In the genomic region with DNA sequence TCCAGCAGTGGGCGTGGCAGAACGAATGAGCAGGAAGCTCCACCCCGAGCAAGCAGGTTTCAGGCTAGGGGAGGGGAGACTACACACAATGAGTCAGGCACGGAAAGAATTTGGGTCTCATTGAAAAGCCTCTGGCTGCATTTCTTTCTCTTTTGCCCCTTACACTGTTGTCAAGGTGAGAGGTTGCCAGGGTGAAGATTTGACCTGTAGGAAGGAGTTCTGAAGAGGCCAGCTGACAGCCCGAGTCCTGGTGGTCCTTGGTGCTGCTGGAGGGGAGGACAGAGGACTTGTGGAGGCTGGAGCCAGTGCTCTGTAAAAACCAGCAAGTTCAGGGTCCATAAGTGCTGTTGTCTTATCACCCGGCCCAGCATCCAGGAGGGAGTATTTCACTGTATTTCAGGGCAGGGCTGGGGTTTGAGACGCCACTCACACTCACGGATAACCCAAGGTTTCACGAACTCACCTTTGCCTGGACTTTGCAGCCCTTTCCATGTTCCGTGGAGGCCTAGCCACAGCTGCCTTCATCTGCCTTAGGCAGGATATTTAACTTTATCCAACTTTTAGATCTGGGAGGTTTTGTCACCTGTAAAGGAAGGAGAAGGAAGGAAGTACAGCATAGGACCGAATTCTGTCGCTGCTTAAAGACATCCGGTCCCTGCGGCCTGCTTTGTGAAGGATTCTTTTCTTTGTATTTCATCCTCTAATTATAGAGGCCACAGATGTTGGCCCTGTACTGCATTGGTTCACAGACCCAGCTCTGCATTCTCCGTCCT, we compare ENCODE assay signal across 10 mouse cellular contexts. TPM values are rescaled to one million over a fixed set of nuclear protein-coding genes. Genes with fewer than 3 reads are reported as not detected.
DNase-seq lines count a peak whose midpoint lies in the region; ATAC-seq lines count a peak whose summit lies in the region.
"Had no signal": no experiment of that assay in that cellular context is flagged by ENCODE, and none has a peak within 500 bp of the region (broad histone marks: within the 10 kb centered on the region; RNA-seq: fewer than 3 reads in every experiment).

No protein-coding gene starts in this region.

- 0 out of 2 replicates have a peak, but pooled peaks cover 6% of the 10 kb centered on the region for H3K36me3 ChIP-seq in forebrain, embryonic 10.5 days (replicated peaks)
- no peaks in the 10 kb centered on the region for H3K36me3 ChIP-seq in forebrain, embryonic 15.5 days
- no peaks in the 10 kb centered on the region for H3K36me3 ChIP-seq in liver, embryonic 12.5 days
- H3K36me3 ChIP-seq in embryonic facial prominence, embryonic 15.5 days = 0 out of 2 replicates have a peak, but pooled peaks cover 3% of the 10 kb centered on the region
- no peaks in the 10 kb centered on the region for H3K36me3 ChIP-seq in limb, embryonic 13.5 days

- peak; percentile 60 for DNase-seq in forebrain, embryonic 10.5 days (ENCODE audit: extremely low spot score, low spot score)
- DNase-seq in liver = no peak
- no peak for DNase-seq in left cerebral cortex, postnatal 4 days

- no peak for ATAC-seq in forebrain, embryonic 15.5 days (replicated peaks)
- ATAC-seq in liver, embryonic 12.5 days = 0 out of 2 replicates have a peak, but pooled peaks have one; percentile 21
- peak; percentile 29; the same call in 1 of the 2 replicates for ATAC-seq in embryonic facial prominence, embryonic 15.5 days (ENCODE audit: insufficient number of reproducible peaks, low FRiP score, low TSS enrichment, low read depth)
- no peak for ATAC-seq in limb, embryonic 13.5 days (ENCODE audit: low FRiP score, low read depth)
- ATAC-seq in megakaryocyte progenitor cell, adult 5-6 weeks (replicated peaks; ENCODE audit: poor library complexity) = no peak
- ATAC-seq: inflammation-experienced regulatory T-cells, adult 6 months had no signal

- H3K9me3 ChIP-seq in forebrain, embryonic 10.5 days = no peaks in the 10 kb centered on the region
- H3K9me3 ChIP-seq in forebrain, embryonic 15.5 days = no peaks in the 10 kb centered on the region
- no peaks in the 10 kb centered on the region for H3K9me3 ChIP-seq in liver, embryonic 12.5 days (replicated peaks)
- no peaks in the 10 kb centered on the region for H3K9me3 ChIP-seq in embryonic facial prominence, embryonic 15.5 days (replicated peaks)
- H3K9me3 ChIP-seq in limb, embryonic 13.5 days = no peaks in the 10 kb centered on the region

- H3K4me1 ChIP-seq in forebrain, embryonic 10.5 days = peaks cover 54% of the 10 kb centered on the region
- H3K4me1 ChIP-seq in forebrain, embryonic 15.5 days = peaks cover 4% of the 10 kb centered on the region
- peaks cover 18% of the 10 kb centered on the region for H3K4me1 ChIP-seq in liver, embryonic 12.5 days
- peaks cover 44% of the 10 kb centered on the region for H3K4me1 ChIP-seq in embryonic facial prominence, embryonic 15.5 days
- peaks cover 52% of the 10 kb centered on the region for H3K4me1 ChIP-seq in limb, embryonic 13.5 days

- peak overlapping the region; percentile 22 for H3K4me3 ChIP-seq in forebrain, embryonic 10.5 days
- no peak overlapping the region for H3K4me3 ChIP-seq in forebrain, embryonic 15.5 days
- no peak overlapping the region for H3K4me3 ChIP-seq in liver, embryonic 12.5 days
- H3K4me3 ChIP-seq in embryonic facial prominence, embryonic 15.5 days (replicated peaks) = no peak overlapping the region
- no peak overlapping the region for H3K4me3 ChIP-seq in limb, embryonic 13.5 days
- H3K4me3 ChIP-seq: erythroblast, embryonic 14.5 days had no signal

- intact Hi-C loops in left cerebral cortex, postnatal 4 days (cut with DNase I) = no loop called here

- WGBS in forebrain, embryonic 10.5 days = 22% methylated on average over 15 of the region's 15 CpGs
- WGBS in forebrain, embryonic 15.5 days = 28% methylated on average over 15 of the region's 15 CpGs
- WGBS in liver, embryonic 12.5 days (ENCODE audit: insufficient replicate concordance) = 53% methylated on average over 15 of the region's 15 CpGs
- 36% methylated on average over 15 of the region's 15 CpGs for WGBS in embryonic facial prominence, embryonic 15.5 days
- WGBS in limb, embryonic 13.5 days = 52% methylated on average over 15 of the region's 15 CpGs

- H3K4me2 ChIP-seq in forebrain, embryonic 15.5 days (replicated peaks) = no peak overlapping the region
- peak overlapping the region; percentile 38 for H3K4me2 ChIP-seq in liver, embryonic 12.5 days
- H3K4me2 ChIP-seq in embryonic facial prominence, embryonic 15.5 days (replicated peaks) = no peak overlapping the region
- no peak overlapping the region for H3K4me2 ChIP-seq in limb, embryonic 13.5 days (replicated peaks)

- H3K27ac ChIP-seq in forebrain, embryonic 10.5 days = peak overlapping the region; percentile 85
- H3K27ac ChIP-seq in forebrain, embryonic 15.5 days (replicated peaks) = no peak overlapping the region
- no peak overlapping the region for H3K27ac ChIP-seq in liver, embryonic 12.5 days
- peak overlapping the region; percentile 63; the same call in 1 of the 2 replicates for H3K27ac ChIP-seq in embryonic facial prominence, embryonic 15.5 days (replicated peaks)
- peak overlapping the region; percentile 22; the same call in 1 of the 2 replicates for H3K27ac ChIP-seq in limb, embryonic 13.5 days

- H3K27me3 ChIP-seq in forebrain, embryonic 10.5 days (ENCODE audit: poor library complexity, severe bottlenecking) = no peaks in the 10 kb centered on the region
- H3K27me3 ChIP-seq in forebrain, embryonic 15.5 days = no peaks in the 10 kb centered on the region
- H3K27me3 ChIP-seq in liver, embryonic 12.5 days (replicated peaks) = no peaks in the 10 kb centered on the region
- no peaks in the 10 kb centered on the region for H3K27me3 ChIP-seq in embryonic facial prominence, embryonic 15.5 days
- no peaks in the 10 kb centered on the region for H3K27me3 ChIP-seq in limb, embryonic 13.5 days

- H3K9ac ChIP-seq in forebrain, embryonic 15.5 days (replicated peaks) = no peak overlapping the region
- H3K9ac ChIP-seq in liver, embryonic 12.5 days = no peak overlapping the region
- no peak overlapping the region for H3K9ac ChIP-seq in embryonic facial prominence, embryonic 15.5 days
- H3K9ac ChIP-seq in limb, embryonic 13.5 days = no peak overlapping the region

RNA-seq across cellular contexts. Expression of a gene that starts 32.2 kb away (rescaled TPM):
- polyA plus RNA-seq in forebrain, embryonic 10.5 days (2016; fragmentation: Nextera tagmentation; extraction: Ambion mirVana) = 27.7 and 28.7 TPM in 2 replicates
- 20.8 and 21.1 TPM in 2 replicates for polyA plus RNA-seq in forebrain, embryonic 15.5 days (2015; fragmentation: Nextera tagmentation; extraction: Ambion mirVana)
- 1.7 and 2.3 TPM in 2 replicates for polyA plus RNA-seq in liver, embryonic 12.5 days (2016; fragmentation: Nextera tagmentation; extraction: Ambion mirVana)
- 26.6 and 27.9 TPM in 2 replicates for polyA plus RNA-seq in embryonic facial prominence, embryonic 15.5 days (2015; fragmentation: Nextera tagmentation; extraction: Ambion mirVana)
- 21.6 and 21.8 TPM in 2 replicates for polyA plus RNA-seq in limb, embryonic 13.5 days (2015; fragmentation: Nextera tagmentation; extraction: Ambion mirVana)
- 0.24 and 0.27 TPM in 2 replicates for total RNA-seq in megakaryocyte progenitor cell, adult 5-6 weeks (2015)
- 0.03 TPM in 1 of 2 replicates, not detected in the other for total RNA-seq in megakaryocyte progenitor cell, adult 5-6 weeks (2017)
- total RNA-seq in left cerebral cortex, postnatal 4 days (2021) = 10 to 100 TPM; 25.4 to 26.1 TPM
- polyA plus RNA-seq: erythroblast, embryonic 14.5 days had no signal

Comparison
In these comparisons a context has a peak if more than half of its experiments do, and no peak if none do; other contexts are left out.
1. H3K27ac ChIP-seq: peak in forebrain, embryonic 10.5 days (single experiment), embryonic facial prominence, embryonic 15.5 days (single experiment) and limb, embryonic 13.5 days (single experiment); none in forebrain, embryonic 15.5 days (single experiment) and liver, embryonic 12.5 days (single experiment).
2. ATAC-seq: peak in liver, embryonic 12.5 days (single experiment) and embryonic facial prominence, embryonic 15.5 days (single experiment); none in forebrain, embryonic 15.5 days (single experiment), limb, embryonic 13.5 days (single experiment) and megakaryocyte progenitor cell, adult 5-6 weeks (single experiment).